Mouse (Mus musculus) retina, postnatal 1 day (tissue): ENCODE measurements at regions not wholly inside any gene's neighbourhood (a gene's known extent, or its start where the extent isn't known, plus 50 kb on each side); places are given as distances from the start of the nearest gene placed in this dataset.

Experiments used
- DNase-seq: peaks from one replicate; pipeline ENCODE4 v3.0.0-alpha.2; 2012

- no peak for DNase-seq
Measured at GRCm38 (mm10) chr7:58919863-58920262, 263.9 kb downstream of the Atp10a start.

- DNase-seq, result no peak
Measured at GRCm38 (mm10) chr7:58920283-58920682, 264.3 kb downstream of the Atp10a start.

GRCm38 (mm10) chr7:58924975-58925374 lies 269.0 kb downstream of the Atp10a start:
- DNase-seq, result no peak

- DNase-seq, result no peak
Measured at GRCm38 (mm10) chr7:58925406-58925805, 269.4 kb downstream of the Atp10a start.

GRCm38 (mm10) chr7:58957448-58957847 lies 271.1 kb upstream of the Ube3a start:
- no peak for DNase-seq

GRCm38 (mm10) chr7:59007196-59007595 lies 221.4 kb upstream of the Ube3a start:
- DNase-seq, result peak; percentile 6

GRCm38 (mm10) chr7:59013449-59014301 lies 214.9 kb upstream of the Ube3a start:
- DNase-seq, result no peak

GRCm38 (mm10) chr7:59014302-59014677 lies 214.3 kb upstream of the Ube3a start:
- DNase-seq, result peak; percentile 14

- DNase-seq, result no peak
Measured at GRCm38 (mm10) chr7:59027437-59027836, 201.1 kb upstream of the Ube3a start.
